Mouse (Mus musculus) c-Kit-positive CD71-negative TER-119-negative erythroid progenitor cells, embryonic 14.5 days (primary cell): ENCODE data around the gene Mff.

Experiments used
- DNase-seq: peaks from one replicate; pipeline ENCODE4 v3.0.0-alpha.2; 2013; ENCODE audit warnings: low read depth

Mff gene

DNA sequence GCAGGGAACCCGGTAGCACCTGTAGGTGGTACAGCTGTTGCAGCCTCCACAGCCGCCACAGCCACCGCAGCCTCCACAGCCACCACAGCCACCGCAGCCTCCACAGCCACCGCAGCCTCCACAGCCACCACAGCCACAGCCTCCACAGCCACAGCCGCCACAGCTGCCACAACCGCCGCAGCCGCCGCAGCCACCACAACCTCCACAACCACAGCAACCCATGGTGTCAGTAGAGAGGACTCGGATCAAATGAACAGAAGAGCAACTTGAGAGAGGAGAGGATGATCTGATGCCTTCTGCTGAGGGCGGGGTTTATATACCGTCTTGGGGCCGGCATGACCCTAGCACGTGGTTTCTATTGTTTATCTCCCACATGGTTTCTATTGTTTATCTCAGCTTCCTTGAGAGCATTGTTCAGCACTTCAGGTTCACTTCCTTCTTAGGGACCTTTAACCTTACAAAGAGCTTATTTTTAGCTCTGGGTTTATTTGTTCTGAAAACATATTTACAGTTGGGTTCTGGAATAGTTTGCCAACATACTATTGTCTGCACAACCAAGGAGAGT, 46.4 kb downstream of the Mff start, which contains the start of gene Gm47791:
Gene Gm47791, minus strand, starts transcription at position 222 of the 565 bp plus-strand sequence.
- DNase-seq = no peak

DNA sequence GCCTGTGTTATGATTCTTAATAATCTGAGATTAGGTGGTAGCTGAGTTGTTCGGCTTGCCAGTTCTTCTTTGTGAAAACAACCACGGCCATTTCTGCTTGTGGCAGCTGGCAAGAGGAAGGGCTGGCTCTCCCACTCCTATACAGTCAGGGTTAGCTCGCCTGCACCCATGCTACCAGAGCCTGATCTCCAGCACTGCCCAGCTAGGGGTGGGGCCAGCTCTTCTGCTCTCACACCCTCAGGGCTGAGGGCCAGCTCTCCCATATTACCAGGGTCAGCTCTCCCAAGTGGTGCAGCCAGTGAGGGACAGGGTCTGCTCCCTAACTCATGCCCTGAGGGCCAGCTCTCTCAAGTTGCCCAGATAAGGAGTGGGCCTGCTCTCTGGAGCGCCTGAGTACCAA, 47.7 kb downstream of the Mff start:
- DNase-seq = no peak

DNA sequence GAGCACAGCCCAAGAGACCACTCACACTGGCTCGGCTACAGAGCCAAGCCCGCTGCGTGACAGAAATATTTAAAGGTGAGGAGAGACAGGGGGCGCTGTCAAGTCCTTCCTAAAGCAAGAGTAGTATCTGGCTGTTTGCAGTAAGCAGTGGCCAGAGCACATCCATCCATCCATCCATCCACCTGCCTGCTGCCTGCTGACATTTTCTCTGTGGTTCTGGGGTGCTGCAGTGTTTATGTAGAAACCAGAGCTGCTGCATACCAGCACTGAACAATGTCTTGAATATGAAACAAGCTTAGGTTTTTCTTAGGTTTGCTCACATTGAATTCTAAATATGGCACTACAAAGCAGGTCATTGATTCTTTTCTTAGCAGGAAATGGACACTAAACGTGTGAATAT, 48.5 kb downstream of the Mff start:
- no peak for DNase-seq

DNA sequence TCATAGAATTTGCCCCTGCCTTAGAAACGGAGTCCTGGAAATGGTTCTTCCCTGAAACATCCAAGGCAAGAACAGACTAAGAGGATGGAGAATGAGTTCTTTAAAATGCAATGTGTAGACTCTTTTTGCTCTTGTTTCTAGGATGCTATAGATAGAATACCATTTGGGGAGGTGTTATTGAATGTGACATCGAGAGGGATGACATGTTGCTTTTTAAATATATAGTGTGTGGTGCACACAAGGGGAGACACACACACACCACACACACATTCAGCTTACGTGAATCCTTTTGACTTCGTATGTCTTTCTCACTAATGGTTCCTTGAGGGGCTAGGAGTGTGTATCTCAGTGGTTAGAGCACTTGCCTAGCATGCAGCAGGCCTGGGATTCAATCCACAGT, 50.6 kb downstream of the Mff start:
- DNase-seq = no peak

DNA sequence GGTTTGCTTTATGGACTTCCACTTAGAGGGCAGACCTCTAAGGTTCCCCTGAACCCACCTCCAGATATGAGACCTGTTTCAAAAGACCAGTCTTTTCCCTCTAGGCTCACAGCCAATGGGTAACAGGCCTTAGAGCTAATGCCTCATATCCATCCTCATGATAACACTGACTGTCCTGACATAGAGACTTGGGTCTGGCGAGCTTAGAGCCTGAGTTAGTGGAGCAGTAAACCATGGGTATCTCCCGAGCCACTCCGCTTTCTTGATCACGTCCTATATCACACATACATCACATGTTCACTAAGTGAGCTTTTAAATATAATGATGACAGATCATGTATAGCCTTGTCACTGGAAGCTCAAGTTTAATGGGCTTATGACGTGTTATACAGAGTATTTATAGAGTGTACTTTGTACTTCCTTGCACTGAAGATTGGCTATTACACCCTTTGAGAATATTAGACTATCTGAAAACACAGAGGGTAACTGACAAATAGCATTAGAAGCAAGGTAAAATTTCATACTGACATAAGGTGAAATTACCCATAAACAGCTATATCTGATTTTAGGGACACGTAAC, 54.8 kb downstream of the Mff start:
- no peak for DNase-seq

DNA sequence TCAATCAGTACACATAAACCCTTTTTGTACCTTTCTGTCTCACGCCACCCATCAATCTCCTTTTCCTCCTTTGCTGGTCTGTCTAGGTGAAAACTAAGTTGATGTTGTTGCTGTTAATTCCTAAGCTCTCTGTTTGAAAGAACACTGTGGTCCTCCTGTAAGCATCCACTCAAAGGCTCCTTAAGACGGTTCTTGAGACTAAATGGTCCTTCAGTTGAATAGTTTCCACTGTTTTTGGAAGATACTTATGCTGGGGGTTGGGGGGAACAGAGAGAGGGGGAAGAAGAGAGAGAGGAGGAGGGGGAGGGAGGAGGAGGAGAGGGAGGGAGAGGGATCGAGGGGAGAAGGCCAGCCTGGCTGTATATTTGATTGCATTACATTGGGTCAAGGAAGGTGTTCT, 58.9 kb downstream of the Mff start:
- no peak for DNase-seq

DNA sequence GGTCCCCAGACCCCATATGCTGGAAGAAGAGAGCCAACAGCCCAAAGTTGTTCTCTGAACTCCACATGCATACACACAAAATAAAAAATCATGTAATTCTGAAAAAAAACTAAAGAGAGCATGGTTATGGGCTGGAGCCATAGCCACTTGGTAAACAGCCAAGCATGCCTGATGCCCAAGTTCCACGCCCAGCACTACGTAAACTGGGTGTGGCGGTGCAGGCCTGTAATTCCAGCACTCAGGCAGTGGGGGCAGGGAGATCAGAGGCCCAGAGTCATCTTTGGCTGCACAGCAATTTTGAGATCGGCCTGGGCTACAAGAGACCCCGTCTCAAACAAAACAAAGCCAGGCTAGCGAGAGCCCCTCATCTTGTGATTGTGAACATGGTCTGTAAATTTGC, 60.9 kb downstream of the Mff start:
- no peak for DNase-seq

DNA sequence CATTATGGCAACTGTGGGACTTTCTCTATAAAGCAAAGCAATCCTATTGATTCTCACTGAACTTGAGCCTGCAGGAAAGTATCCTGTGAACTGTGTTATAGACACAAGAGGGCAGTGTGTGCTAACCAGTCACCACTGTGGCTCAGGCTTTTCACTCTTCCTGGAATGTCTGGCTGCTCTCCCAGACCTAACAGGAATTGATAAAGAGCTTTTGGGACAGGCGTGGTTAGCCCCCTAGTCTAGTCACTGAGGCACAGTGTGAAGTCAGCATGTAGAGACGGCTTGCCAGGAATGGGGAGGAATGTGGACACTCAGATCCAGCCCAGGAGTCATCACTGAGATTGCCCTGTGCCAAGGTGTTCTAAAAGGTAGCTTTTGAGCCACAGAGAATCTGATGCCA, 62.7 kb downstream of the Mff start:
- no peak for DNase-seq

DNA sequence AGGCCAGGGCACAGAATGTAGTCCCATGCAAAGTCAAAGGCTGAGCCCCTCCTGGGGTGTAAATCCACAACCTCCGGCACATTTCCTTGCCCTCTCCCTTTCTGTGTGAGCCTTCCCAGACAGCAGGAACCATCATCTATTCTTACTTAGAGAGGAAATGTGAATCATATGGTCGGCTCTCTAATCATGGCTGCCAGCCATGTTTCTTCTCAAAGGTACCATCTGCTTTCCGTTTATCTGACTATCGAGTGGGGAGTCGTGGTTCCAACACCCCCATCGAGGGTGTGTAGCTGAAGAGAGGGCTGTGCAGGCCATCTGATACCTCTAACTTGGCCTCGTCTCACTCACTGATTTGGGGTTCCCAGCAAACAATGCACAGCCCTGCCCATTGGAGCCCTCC, 63.4 kb downstream of the Mff start:
- DNase-seq = no peak

DNA sequence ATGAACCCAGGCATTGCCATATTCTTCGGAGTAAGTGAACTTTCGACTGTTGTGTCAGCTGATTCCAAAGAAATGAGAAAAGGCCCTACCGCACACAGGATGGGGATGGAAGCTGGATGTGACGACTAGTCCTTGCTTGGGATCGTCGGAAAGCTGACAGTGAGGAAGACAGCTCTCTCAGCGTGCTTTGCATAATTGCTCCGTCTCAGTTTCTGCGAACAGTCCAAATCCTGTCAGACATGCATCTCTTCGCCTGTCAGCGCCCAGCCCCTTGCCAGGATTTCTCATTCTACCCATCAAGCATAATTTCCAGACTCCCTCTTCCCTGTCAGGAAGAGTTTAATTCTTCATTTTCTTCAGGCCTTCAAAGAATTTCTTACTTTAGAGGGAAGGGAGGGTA, 66.4 kb downstream of the Mff start:
- DNase-seq = no peak

DNA sequence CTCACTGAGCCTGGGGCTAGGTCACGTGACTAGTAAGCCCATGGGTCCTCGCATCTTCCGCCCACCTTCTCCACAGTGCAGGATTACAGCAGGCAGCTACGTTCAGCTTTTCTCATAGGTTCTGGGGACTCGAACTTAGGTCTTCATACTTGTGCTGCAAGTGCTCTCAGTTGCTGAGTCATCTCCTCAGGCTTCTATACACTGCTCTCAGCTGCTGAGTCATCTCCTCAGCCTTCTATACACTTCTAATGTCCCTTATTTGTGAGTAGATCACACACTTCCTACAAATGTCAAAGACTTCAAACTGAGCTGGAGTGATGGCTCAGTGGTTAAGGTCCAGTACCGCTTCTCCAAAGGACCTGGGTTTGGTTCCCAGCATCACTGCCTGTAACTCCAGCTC, 67.5 kb downstream of the Mff start:
- no peak for DNase-seq

DNA sequence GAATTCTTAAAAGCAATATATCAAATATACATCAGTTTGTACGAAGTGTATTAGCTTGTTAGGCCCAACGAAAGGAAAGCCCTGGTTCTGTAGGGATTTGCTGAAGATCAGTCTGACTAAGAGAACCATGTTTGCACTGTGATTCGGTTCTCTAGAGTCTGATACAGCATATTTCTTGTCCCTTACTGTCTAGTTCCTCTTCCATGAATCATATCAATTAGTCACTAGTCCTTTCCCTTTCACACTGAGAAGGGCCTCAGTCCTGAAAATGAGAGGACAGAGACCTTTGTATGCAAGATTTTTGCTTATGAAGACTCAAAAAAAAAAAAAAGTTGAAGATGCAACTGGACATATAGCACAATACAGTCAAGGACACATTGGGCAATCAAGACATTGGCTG, 68.4 kb downstream of the Mff start:
- no peak for DNase-seq

DNA sequence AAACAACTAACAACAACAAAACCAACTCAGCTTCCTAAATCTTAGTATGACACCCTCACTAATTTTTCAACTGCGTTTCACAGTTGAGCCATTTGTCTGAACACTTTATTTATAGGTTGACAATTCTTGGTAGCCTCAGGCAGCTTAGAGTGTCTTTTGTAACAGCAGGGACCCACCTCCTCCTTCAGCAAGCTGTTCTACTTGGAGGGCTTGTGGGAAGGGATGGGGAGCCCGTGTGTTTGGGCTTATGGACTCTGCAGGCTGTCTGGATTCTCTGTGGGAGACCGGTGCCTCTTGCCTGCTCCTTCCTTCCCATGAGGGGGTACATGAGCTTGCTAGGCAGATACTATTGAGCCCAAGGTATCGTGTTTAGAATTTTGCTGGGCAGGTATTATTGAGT, 69.3 kb downstream of the Mff start:
- no peak for DNase-seq

DNA sequence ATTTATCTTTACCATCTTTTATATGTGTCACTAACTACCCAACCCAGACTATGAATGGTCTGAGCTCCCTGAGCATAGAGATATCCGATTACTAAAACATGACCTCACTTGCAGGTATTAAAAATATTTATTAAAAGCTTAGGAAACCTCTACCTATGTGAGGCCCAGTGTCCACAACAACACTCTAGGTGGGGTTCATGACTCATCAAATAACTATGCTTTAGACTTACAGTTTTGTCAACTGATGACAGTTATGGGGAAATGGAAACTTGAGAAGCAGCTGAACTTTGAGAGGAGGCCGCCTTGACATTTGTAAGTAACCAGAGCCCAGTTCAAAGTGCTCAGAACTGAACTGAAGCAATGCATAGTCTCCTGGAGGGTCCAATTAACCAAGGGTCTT, 70.5 kb downstream of the Mff start:
- DNase-seq = no peak

DNA sequence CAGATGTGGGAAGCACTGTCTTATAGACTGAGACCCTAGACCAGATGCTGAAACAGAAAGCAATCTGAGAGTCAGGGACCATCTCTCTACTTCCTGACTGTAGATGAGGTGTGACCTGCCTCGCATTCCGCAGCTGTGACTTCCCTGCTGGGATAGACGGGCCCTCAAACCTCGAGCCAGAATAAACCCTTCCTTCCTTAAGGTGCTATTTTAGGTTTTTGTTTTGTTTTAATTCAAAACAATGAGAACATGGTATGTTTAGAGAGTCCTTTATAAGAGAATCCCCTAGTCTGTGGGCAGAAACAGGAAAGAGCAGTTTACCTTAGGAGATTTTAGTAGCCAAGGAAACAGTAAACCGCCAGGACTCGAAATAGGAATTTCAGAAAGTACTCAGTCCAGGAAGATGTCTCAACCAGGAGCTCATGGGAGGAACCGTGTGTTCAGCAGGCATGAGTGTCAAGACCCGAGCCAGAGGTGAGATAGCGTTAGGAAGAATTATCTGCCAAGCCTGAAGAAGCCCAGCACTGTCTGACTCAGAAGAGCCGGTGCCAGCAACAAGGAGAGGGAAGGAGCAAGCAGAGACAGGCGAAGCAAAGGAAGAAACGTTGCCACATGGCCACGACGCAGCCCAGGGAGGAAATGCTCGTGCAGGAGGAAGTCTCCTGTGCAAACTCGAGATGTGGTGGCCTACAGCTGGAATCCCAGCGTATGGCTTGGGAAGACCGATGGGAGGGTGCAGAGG, 71.2 kb downstream of the Mff start:
- DNase-seq = no peak

DNA sequence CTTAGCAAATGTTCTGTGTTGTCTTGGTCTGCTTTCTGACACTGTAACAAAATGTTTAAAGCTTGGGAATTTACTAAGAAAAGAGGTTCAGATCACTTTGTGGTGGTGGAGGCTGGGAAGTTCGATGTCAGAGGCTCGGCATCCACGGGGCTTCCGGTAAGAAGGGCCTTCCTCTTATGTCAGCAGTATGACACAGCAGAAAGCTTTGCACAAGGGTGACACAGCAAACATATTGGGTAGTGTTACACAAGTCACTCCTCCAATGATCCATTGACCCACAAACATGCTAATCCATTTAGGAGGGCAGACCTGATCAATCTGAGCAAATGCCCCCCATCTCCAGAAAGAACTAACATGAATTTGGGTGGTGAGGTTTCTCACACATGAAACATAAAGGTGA, 72.4 kb downstream of the Mff start:
- DNase-seq = no peak

DNA sequence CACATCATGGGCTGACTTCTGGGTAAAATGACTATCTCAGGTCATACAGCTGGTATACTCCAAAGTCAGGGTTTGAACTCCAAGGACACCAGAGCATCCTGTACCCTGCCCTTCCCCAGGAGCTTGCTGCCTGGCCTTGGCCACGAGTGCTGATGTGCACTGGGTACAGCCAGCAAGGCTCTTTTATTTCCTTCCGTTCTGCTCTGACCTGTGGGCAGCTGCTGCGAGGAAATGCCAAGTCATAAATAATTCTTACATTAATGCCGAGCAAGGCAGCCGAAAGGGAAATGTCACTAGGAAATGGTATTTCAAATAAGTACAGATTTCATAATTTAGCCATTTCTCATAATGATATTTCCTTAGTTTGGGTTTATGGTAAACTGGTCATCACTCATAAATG, 73.6 kb downstream of the Mff start:
- DNase-seq = no peak

DNA sequence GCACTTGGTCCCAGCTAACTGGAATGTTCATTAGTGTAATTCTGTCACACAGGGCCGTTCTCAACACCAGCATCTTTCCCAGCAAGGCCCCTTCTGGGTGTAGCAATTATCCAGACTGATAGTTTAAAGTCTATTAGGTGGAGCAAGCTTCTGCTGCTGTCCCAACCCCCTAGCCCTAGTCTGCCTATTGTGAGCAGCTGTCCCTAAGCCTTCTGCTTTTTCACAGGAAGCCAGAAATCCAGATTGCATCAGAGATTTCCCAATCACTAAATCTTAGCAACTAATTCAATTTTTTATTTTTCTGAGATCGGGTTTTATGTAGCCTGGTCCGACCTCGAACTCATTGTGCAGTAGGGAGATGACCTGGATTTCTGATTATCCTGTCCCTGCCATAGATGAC, 74.2 kb downstream of the Mff start:
- no peak for DNase-seq

DNA sequence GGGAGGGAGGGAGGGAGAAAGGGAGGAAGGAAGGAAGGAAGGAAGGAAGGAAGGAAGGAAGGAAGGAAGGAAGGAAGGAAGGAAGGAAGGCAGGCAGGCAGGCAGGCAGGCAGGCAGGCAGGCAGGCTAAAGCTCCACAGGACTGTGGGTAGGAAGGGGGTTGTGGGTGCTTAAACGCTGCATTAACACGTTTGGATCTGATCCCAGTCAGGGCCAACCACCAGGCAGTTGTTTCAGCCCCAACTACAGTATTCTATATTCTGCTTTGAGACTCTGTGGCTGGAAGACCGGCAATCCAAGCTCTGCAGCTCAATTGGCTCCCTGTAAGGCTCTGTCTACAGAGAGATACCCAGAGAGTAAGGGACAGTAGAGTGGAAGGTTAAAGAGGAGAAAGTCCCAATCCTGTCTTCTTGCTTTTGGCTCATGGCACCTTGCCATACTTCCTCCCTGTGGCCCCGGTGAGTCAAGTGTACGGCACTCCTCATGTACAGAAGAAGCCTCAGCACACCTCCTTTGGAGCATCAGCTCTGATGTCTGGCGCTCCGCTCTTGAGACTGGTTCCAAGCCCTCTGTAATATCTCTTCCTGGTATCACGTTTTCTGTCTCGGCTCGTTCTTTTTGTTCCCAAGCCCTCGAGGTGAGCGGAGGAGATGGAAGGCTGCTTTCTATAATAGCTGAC, 76.6 kb downstream of the Mff start:
- DNase-seq = no peak
